Mouse (Mus musculus) stomach, postnatal 0 days (tissue): ENCODE results near the gene Rnf214.

Experiments
- CTCF ChIP-seq: IDR thresholded peaks from 2 replicates; pipeline ENCODE4 v1.5.1; 2016; ENCODE audit warnings: antibody characterized with exemption, low read depth, mild to moderate bottlenecking, moderate library complexity
- EP300 ChIP-seq: optimal IDR thresholded peaks from 2 replicates; pipeline ENCODE3; 2016; ENCODE audit warnings: antibody characterized with exemption

- TF ChIP-seq CTCF (no peak), EP300 (no peak)
These were observed 91.2 kb downstream of the Rnf214 start for GRCm38 (mm10) chr9:45815525-45815924.
